Comparison of ENCODE assay signal across 29 mouse cellular contexts in the genomic region with DNA sequence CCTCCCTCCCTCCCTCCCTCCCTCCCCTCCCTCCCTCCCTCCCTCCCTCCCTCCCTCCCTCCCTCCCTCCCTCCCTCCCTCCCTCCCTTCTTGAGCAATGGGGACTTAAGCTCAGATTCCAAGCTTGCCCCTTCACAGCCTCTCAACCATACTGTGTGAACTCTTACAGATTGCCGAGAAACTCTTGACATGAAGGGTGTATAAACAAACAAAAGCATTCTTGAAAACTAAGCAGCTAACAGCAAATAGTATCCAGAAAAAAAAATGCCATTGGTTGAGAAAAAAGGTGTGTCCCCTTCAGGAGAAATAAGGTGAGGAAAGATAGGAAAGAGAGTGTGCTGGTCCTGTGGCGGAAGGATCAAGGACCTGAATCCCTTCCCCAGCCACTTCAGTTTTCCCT. TPM values are rescaled to one million over a fixed set of nuclear protein-coding genes. Genes with fewer than 3 reads are reported as not detected.
"Had no signal": no experiment of that assay in that cellular context is flagged by ENCODE, and none has a peak within 500 bp of the region (broad histone marks: within the 10 kb centered on the region; RNA-seq: fewer than 3 reads in every experiment).

No protein-coding gene starts in this region.

- H3K27ac ChIP-seq: gastrocnemius, adult 2 months; heart, embryonic 10.5 days; hindbrain, embryonic 10.5 days; hindbrain, embryonic 12.5 days; hindbrain, embryonic 14.5 days; intestine, embryonic 15.5 days; layer of hippocampus, adult 2 months; left cerebral cortex, adult 2 months; limb, embryonic 10.5 days; limb, embryonic 12.5 days had no signal

- H3K36me3 ChIP-seq: heart, embryonic 10.5 days; heart, embryonic 12.5 days; hindbrain, embryonic 10.5 days; hindbrain, embryonic 12.5 days; intestine, embryonic 15.5 days; limb, embryonic 10.5 days; limb, embryonic 12.5 days had no signal

- H3K4me3 ChIP-seq: gastrocnemius, adult 2 months; heart, embryonic 10.5 days; heart, embryonic 12.5 days; hindbrain, embryonic 10.5 days; hindbrain, embryonic 12.5 days; intestine, embryonic 15.5 days; layer of hippocampus, adult 2 months; left cerebral cortex, adult 2 months; limb, embryonic 10.5 days; limb, embryonic 12.5 days had no signal

- DNase-seq: gastrocnemius, adult 2 months; gastrocnemius, postnatal 10 days; gastrocnemius, postnatal 25 days; heart, adult 18-20 months; heart, postnatal 10 days; heart, postnatal 4 days; kidney, adult 18-20 months; kidney, adult 8-10 months; kidney, postnatal 10 days; kidney, postnatal 25 days; kidney, postnatal 4 days had no signal

- H3K4me2 ChIP-seq: heart, embryonic 12.5 days; hindbrain, embryonic 12.5 days; hindbrain, embryonic 14.5 days; intestine, embryonic 15.5 days; limb, embryonic 12.5 days had no signal

- H3K9me3 ChIP-seq: heart, embryonic 10.5 days; heart, embryonic 12.5 days; hindbrain, embryonic 10.5 days; hindbrain, embryonic 12.5 days; intestine, embryonic 15.5 days; limb, embryonic 10.5 days; limb, embryonic 12.5 days had no signal

- H3K27me3 ChIP-seq: heart, embryonic 12.5 days; hindbrain, embryonic 12.5 days; intestine, embryonic 15.5 days; limb, embryonic 12.5 days had no signal

- H3K4me1 ChIP-seq: intestine, embryonic 15.5 days had no signal

- ATAC-seq: hindbrain, embryonic 16.5 days; inflammation-experienced regulatory T-cells, adult 6 months; intestine, embryonic 15.5 days; intestine, postnatal 0 days had no signal

- H3K9ac ChIP-seq: heart, embryonic 12.5 days; hindbrain, embryonic 12.5 days; hindbrain, embryonic 14.5 days; intestine, embryonic 15.5 days; limb, embryonic 12.5 days had no signal

RNA-seq across cellular contexts. Expression of gene D130052B06Rik, which starts 4.1 kb away (rescaled TPM):
- polyA plus RNA-seq: frontal cortex, adult 2 months; heart, embryonic 10.5 days; heart, embryonic 12.5 days; heart, embryonic 14.5 days; heart, embryonic 16.5 days; hindbrain, embryonic 14.5 days; hindbrain, embryonic 16.5 days; inflammation-experienced regulatory T-cells, adult 6 months; intestine, embryonic 15.5 days; intestine, postnatal 0 days; kidney, embryonic 14.5 days; kidney, embryonic 16.5 days; limb, embryonic 10.5 days had no signal

RNA-seq across cellular contexts. Expression of gene Gabrp, which starts 24.4 kb away (rescaled TPM):
- polyA plus RNA-seq: frontal cortex, adult 2 months; heart, embryonic 14.5 days; hindbrain, embryonic 14.5 days; hindbrain, embryonic 16.5 days; inflammation-experienced regulatory T-cells, adult 6 months; intestine, postnatal 0 days had no signal
